Mouse (Mus musculus): ENCODE measurements around the gene Prkcsh.

Gene Prkcsh

GRCm38 (mm10) chr9:22002194-22003162, at the start of gene Prkcsh, which contains the start of gene Ccdc151:
Gene Prkcsh, plus strand, starts transcription at chr9:22002806.
Gene Ccdc151, minus strand, starts transcription at chr9:22002634.
- CTCF ChIA-PET: no interaction called here

- CTCF ChIA-PET: interaction anchor here (0.7 kb wide), 1 partner anchor 143 kb away, joined by 8 read pairs; no protein-coding TSS in a partner anchor
These were observed 49.0 kb upstream of the Prkcsh start for GRCm38 (mm10) chr9:21953600-21953999.

- CTCF ChIA-PET: no interaction called here
These were observed 48.0 kb upstream of the Prkcsh start for GRCm38 (mm10) chr9:21954635-21955034.

- CTCF ChIA-PET: interaction anchor here (0.5 kb wide), 1 partner anchor 197 kb away, joined by 3 read pairs; no protein-coding TSS in a partner anchor
These were observed 47.4 kb upstream of the Prkcsh start for GRCm38 (mm10) chr9:21955225-21955569.

GRCm38 (mm10) chr9:21955570-21956281, 46.9 kb upstream of the Prkcsh start, which contains the start of gene Swsap1:
Gene Swsap1, plus strand, starts transcription at chr9:21955755.
- CTCF ChIA-PET: interaction anchor here (0.5 kb wide), 1 partner anchor 196 kb away, joined by 3 read pairs; no protein-coding TSS in a partner anchor

GRCm38 (mm10) chr9:21958372-21958771, 44.2 kb upstream of the Prkcsh start:
- CTCF ChIA-PET: no interaction called here

- CTCF ChIA-PET: no interaction called here
These were observed 43.4 kb upstream of the Prkcsh start for GRCm38 (mm10) chr9:21959244-21959643.

GRCm38 (mm10) chr9:21960135-21960534, 42.5 kb upstream of the Prkcsh start:
- CTCF ChIA-PET: no interaction called here

GRCm38 (mm10) chr9:21960558-21961208, 41.9 kb upstream of the Prkcsh start:
- CTCF ChIA-PET: interaction anchor here (0.6 kb wide), 1 partner anchor 118 kb away, joined by 6 read pairs; no protein-coding TSS in a partner anchor

- CTCF ChIA-PET: interaction anchor here (0.6 kb wide), 1 partner anchor 118 kb away, joined by 6 read pairs; no protein-coding TSS in a partner anchor
These were observed 41.1 kb upstream of the Prkcsh start for GRCm38 (mm10) chr9:21961366-21961980.

- CTCF ChIA-PET: no interaction called here
These were observed 40.6 kb upstream of the Prkcsh start for GRCm38 (mm10) chr9:21962010-21962409.

- CTCF ChIA-PET: no interaction called here
These were observed 40.1 kb upstream of the Prkcsh start for GRCm38 (mm10) chr9:21962416-21963059.

- CTCF ChIA-PET: no interaction called here
These were observed 39.2 kb upstream of the Prkcsh start, which contains the start of gene Epor for GRCm38 (mm10) chr9:21963417-21963816. Gene Epor, minus strand, starts transcription at chr9:21963506.

- CTCF ChIA-PET: no interaction called here
These were observed 33.7 kb upstream of the Prkcsh start for GRCm38 (mm10) chr9:21968883-21969282.

GRCm38 (mm10) chr9:21969304-21969703, 33.3 kb upstream of the Prkcsh start:
- CTCF ChIA-PET: no interaction called here

- CTCF ChIA-PET: no interaction called here
These were observed 25.9 kb upstream of the Prkcsh start for GRCm38 (mm10) chr9:21976626-21977175.

GRCm38 (mm10) chr9:21977331-21977730, 25.3 kb upstream of the Prkcsh start:
- CTCF ChIA-PET: no interaction called here

GRCm38 (mm10) chr9:21977972-21978371, 24.6 kb upstream of the Prkcsh start:
- CTCF ChIA-PET: no interaction called here

GRCm38 (mm10) chr9:21978398-21979128, 24.0 kb upstream of the Prkcsh start:
- CTCF ChIA-PET: no interaction called here

GRCm38 (mm10) chr9:21983911-21984310, 18.7 kb upstream of the Prkcsh start:
- CTCF ChIA-PET: no interaction called here
